Mouse (Mus musculus) midbrain, embryonic 13.5 days (tissue): ENCODE results near the gene Sh3bgr. TPM values are rescaled to one million over a fixed set of nuclear protein-coding genes. Genes with fewer than 3 reads are reported as not detected.

Source experiments
- ATAC-seq: fragments of 200-750 bp; cut with Nextera tagmentation; 2 replicates; pipeline ENCODE4 v1.8.0; 2017; ENCODE audit warnings: mild to moderate bottlenecking, moderate TSS enrichment, moderate library complexity
- H3K27ac ChIP-seq: fragments of 300-500 bp; sonication (generic); 2 replicates; pipeline ENCODE4 v1.5.1; 2015; ENCODE audit warnings: inconsistent platforms, mild to moderate bottlenecking, moderate library complexity
- H3K27me3 ChIP-seq: fragments of 300-500 bp; sonication (generic); 2 replicates; pipeline ENCODE4 v1.6.1; 2015; ENCODE audit warnings: mild to moderate bottlenecking, inconsistent platforms
- H3K36me3 ChIP-seq: fragments of 300-500 bp; sonication (generic); 2 replicates; pipeline ENCODE4 v1.6.1; 2015; ENCODE audit warnings: mild to moderate bottlenecking, inconsistent platforms
- H3K4me1 ChIP-seq: fragments of 300-500 bp; sonication (generic); replicated peaks from 2 replicates; pipeline ENCODE4 v1.6.1; 2015; ENCODE audit warnings: inconsistent platforms
- H3K4me2 ChIP-seq: fragments of 300-500 bp; sonication (generic); replicated peaks from 2 replicates; pipeline ENCODE4 v1.6.1; 2015; ENCODE audit warnings: moderate library complexity, mild to moderate bottlenecking, inconsistent platforms
- H3K4me3 ChIP-seq: fragments of 300-500 bp; sonication (generic); replicated peaks from 2 replicates; pipeline ENCODE4 v1.5.1; 2015; ENCODE audit warnings: mild to moderate bottlenecking, inconsistent platforms
- H3K9ac ChIP-seq: fragments of 300-500 bp; sonication (generic); replicated peaks from 2 replicates; pipeline ENCODE4 v1.6.1; 2015; ENCODE audit warnings: mild to moderate bottlenecking, inconsistent platforms
- H3K9me3 ChIP-seq: fragments of 300-500 bp; sonication (generic); 2 replicates; pipeline ENCODE4 v1.6.1; 2016; ENCODE audit warnings: mild to moderate bottlenecking, inconsistent platforms
- WGBS: fragments of 180-500 bp; shearing (Covaris S2); methylation state at CpG from one replicate; pipeline ENCODE4 v1.1.7; 2015; 5-methylcytosine and 5-hydroxymethylcytosine counted together
- polyA plus RNA-seq: library from polyadenylated mRNA; unstranded; fragments of >200 nt; fragmentation: Nextera tagmentation; extraction: Ambion mirVana; gene quantifications from 2 replicates; pipeline ENCODE4 v1.2.1, GENCODE M21; 2015

Gene Sh3bgr
- polyA plus RNA-seq, 1 experiment from 2014 or later = 1.3 TPM

GRCm38 (mm10) chr16:96271736-96272135 is 71.5 kb downstream of the Sh3bgr start:
- WGBS = 81% methylated on average over 2 of the region's 2 CpGs

GRCm38 (mm10) chr16:96272929-96273619 is 72.8 kb downstream of the Sh3bgr start:
- H3K36me3 ChIP-seq = no peaks in the 10 kb centered on the region
- H3K4me1 ChIP-seq = no peaks in the 10 kb centered on the region
- H3K9me3 ChIP-seq = no peaks in the 10 kb centered on the region
- no peak overlapping the region for H3K4me3 ChIP-seq
- H3K27ac ChIP-seq = no peak overlapping the region
- ATAC-seq = no peak
- no peaks in the 10 kb centered on the region for H3K27me3 ChIP-seq
- H3K9ac ChIP-seq = no peak overlapping the region
- WGBS = 59% methylated on average over 14 of the region's 14 CpGs
- H3K4me2 ChIP-seq = no peak overlapping the region

More at GRCm38 (mm10) chr16:96271736-96272135, 71.5 kb downstream of the Sh3bgr start:
- no peak for ATAC-seq
- Histone ChIP-seq H3K4me2 (no peak overlapping the region), H3K27ac (no peak overlapping the region), H3K9me3 (no peaks in the 10 kb centered on the region), H3K4me1 (no peaks in the 10 kb centered on the region), H3K4me3 (no peak overlapping the region), H3K27me3 (no peaks in the 10 kb centered on the region), H3K36me3 (no peaks in the 10 kb centered on the region), H3K9ac (no peak overlapping the region)

GRCm38 (mm10) chr16:96276596-96276995 is 76.3 kb downstream of the Sh3bgr start:
- no peaks in the 10 kb centered on the region for H3K9me3 ChIP-seq
- no peaks in the 10 kb centered on the region for H3K36me3 ChIP-seq
- H3K27me3 ChIP-seq = peaks cover 22% of the 10 kb centered on the region
- 74% methylated on average over 3 of the region's 3 CpGs for WGBS
- no peak for ATAC-seq
- H3K4me1 ChIP-seq = peaks cover 20% of the 10 kb centered on the region
- H3K27ac ChIP-seq = no peak overlapping the region
- no peak overlapping the region for H3K9ac ChIP-seq
- H3K4me2 ChIP-seq = no peak overlapping the region
- H3K4me3 ChIP-seq = no peak overlapping the region

Other genes with a start within 250 kb of the Sh3bgr start
- 58.0 and 58.5 TPM in 2 replicates for gene Psmg1, start 209.5 kb upstream of the Sh3bgr start, polyA plus RNA-seq
- 287 and 303 TPM in 2 replicates for gene Brwd1, start 117.9 kb upstream of the Sh3bgr start, polyA plus RNA-seq
- gene Hmgn1, start 72.7 kb upstream of the Sh3bgr start, polyA plus RNA-seq = 509 and 559 TPM in 2 replicates
- gene Wrb, start 55.0 kb upstream of the Sh3bgr start, polyA plus RNA-seq = 167 and 171 TPM in 2 replicates
- gene Lca5l, start 8.2 kb upstream of the Sh3bgr start, polyA plus RNA-seq = 1.6 and 1.8 TPM in 2 replicates
- 1.5 and 1.6 TPM in 2 replicates for gene B3galt5, start 35.4 kb downstream of the Sh3bgr start, polyA plus RNA-seq
- 0.12 TPM in 1 of 2 replicates, not detected in the other for gene Itgb2l, start 243.2 kb downstream of the Sh3bgr start, polyA plus RNA-seq